Mouse (Mus musculus): ENCODE measurements at regions not wholly inside any gene's neighbourhood (a gene's known extent, or its start where the extent isn't known, plus 50 kb on each side); places are given as distances from the start of the nearest gene placed in this dataset.

- Histone ChIP-seq H3K4me1 (peaks cover 7% of the 10 kb centered on the region; the same call in 1 of the 2 replicates), H3K27me3 (no peaks in the 10 kb centered on the region), H3K4me2 (no peak overlapping the region), H3K27ac (0 out of 2 replicates have a peak overlapping the region, but pooled peaks have one; percentile 48), H3K4me3 (replicated peaks) (no peak overlapping the region), H3K9me3 (replicated peaks) (no peaks in the 10 kb centered on the region), H3K9ac (no peak overlapping the region), H3K36me3 (no peaks in the 10 kb centered on the region)
- ATAC-seq (replicated peaks; ENCODE audit: low FRiP score): no peak
- WGBS: 5% methylated on average over 1 of the region's 1 CpGs
Observed at GRCm38 (mm10) chr4:127430237-127430636, 72.3 kb upstream of the Gjb5 start.

DNA sequence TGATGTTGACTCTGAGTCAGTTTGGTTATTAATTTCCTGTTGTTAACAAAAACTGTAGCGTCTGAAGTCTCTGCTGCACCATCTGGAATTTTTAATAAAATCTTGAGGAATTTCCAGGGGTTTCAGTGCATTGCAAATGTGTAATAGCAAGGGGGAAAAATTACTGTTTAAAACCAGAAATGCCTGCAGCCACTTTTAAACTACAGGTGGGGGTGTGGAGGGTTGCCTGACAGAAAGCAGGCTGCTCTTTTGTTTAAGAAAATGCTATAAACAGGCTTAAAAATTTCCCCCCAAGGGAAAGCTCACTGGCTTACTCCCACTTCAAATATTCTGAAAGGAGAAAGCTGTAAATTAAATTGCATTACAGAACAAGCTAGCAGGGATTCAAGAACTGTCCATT lies 71.8 kb upstream of the Gjb5 start:
- H3K27ac ChIP-seq: no peak overlapping the region
- H3K9me3 ChIP-seq (replicated peaks): no peaks in the 10 kb centered on the region
- no peaks in the 10 kb centered on the region for H3K36me3 ChIP-seq
- H3K4me3 ChIP-seq (replicated peaks): no peak overlapping the region
- H3K27me3 ChIP-seq: no peaks in the 10 kb centered on the region
- no peak overlapping the region for H3K4me2 ChIP-seq
- no peak for ATAC-seq (replicated peaks; ENCODE audit: low FRiP score)
- WGBS: 59% methylated on average over 1 of the region's 1 CpGs
- no peak overlapping the region for H3K9ac ChIP-seq
- H3K4me1 ChIP-seq: peaks cover 7% of the 10 kb centered on the region; the same call in 1 of the 2 replicates

- Histone ChIP-seq H3K4me1 (peaks cover 9% of the 10 kb centered on the region), H3K27me3 (0 out of 2 replicates have a peak, but pooled peaks cover 3% of the 10 kb centered on the region), H3K9me3 (replicated peaks) (no peaks in the 10 kb centered on the region), H3K27ac (no peak overlapping the region), H3K9ac (no peak overlapping the region), H3K4me3 (replicated peaks) (no peak overlapping the region), H3K36me3 (no peaks in the 10 kb centered on the region), H3K4me2 (no peak overlapping the region)
- WGBS: 82% methylated on average over 7 of the region's 7 CpGs
- ATAC-seq (replicated peaks; ENCODE audit: low FRiP score): no peak
Observed at GRCm38 (mm10) chr4:127423855-127424254, 65.9 kb upstream of the Gjb5 start.

- H3K9ac ChIP-seq: no peak overlapping the region
- H3K9me3 ChIP-seq (replicated peaks): no peaks in the 10 kb centered on the region
- no peaks in the 10 kb centered on the region for H3K36me3 ChIP-seq
- H3K4me1 ChIP-seq: peaks cover 17% of the 10 kb centered on the region
- H3K27me3 ChIP-seq: 0 out of 2 replicates have a peak, but pooled peaks cover 3% of the 10 kb centered on the region
- no peak overlapping the region for H3K4me2 ChIP-seq
- ATAC-seq (replicated peaks; ENCODE audit: low FRiP score): no peak
- no peak overlapping the region for H3K4me3 ChIP-seq (replicated peaks)
- no peak overlapping the region for H3K27ac ChIP-seq
- 88% methylated on average over 6 of the region's 6 CpGs for WGBS
Observed at GRCm38 (mm10) chr4:127421927-127422450, 64.0 kb upstream of the Gjb5 start.

DNA sequence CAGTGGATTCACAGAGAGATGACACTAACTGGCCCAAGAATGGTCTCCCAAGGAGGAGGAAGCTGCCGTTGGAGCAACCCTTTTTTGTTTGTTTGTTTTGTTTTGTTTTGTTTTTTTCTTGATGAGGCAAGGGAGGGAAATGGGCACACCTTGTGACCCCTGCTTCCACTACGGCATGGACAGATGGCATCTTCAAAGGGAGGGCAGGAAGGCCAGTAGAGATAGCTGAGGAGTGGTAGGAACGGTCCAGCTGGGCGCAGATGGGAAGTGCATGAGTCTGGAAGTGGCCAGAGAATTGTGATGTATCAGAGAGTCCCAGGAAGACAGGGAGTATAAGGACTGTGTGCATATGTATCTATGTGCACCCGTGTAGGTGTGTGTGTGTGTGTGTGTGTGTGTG lies 63.1 kb upstream of the Gjb5 start:
- Histone ChIP-seq H3K36me3 (no peaks in the 10 kb centered on the region), H3K9me3 (replicated peaks) (no peaks in the 10 kb centered on the region), H3K4me1 (peaks cover 17% of the 10 kb centered on the region), H3K27ac (no peak overlapping the region), H3K4me2 (no peak overlapping the region), H3K4me3 (replicated peaks) (no peak overlapping the region), H3K27me3 (0 out of 2 replicates have a peak, but pooled peaks cover 3% of the 10 kb centered on the region), H3K9ac (no peak overlapping the region)
- ATAC-seq (replicated peaks; ENCODE audit: low FRiP score): no peak
- 72% methylated on average over 5 of the region's 5 CpGs for WGBS

DNA sequence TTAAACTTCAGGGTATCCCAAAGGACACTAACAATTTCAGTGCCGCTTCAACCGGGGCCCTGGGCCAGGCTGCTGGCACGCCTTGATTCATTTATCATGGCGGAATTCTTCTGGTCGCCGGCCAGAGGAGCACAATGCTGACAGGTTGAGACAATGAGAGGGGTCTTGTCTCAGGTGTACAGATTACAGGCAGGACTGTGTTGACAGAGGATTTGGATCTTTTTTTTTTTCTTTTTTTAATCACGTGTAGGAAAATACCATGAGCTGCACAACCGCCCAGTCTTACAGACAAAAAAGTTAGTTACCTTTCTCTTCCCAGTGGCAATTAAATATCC lies 61.8 kb upstream of the Gjb5 start:
- peaks cover 17% of the 10 kb centered on the region for H3K4me1 ChIP-seq
- peak overlapping the region; percentile 62; the same call in 1 of the 2 replicates for H3K27ac ChIP-seq
- no peaks in the 10 kb centered on the region for H3K36me3 ChIP-seq
- peak overlapping the region; percentile 39 for H3K4me2 ChIP-seq
- H3K27me3 ChIP-seq: 0 out of 2 replicates have a peak, but pooled peaks cover 3% of the 10 kb centered on the region
- H3K9ac ChIP-seq: no peak overlapping the region
- no peaks in the 10 kb centered on the region for H3K9me3 ChIP-seq (replicated peaks)
- WGBS: 45% methylated on average over 8 of the region's 8 CpGs
- no peak for ATAC-seq (replicated peaks; ENCODE audit: low FRiP score)
- H3K4me3 ChIP-seq (replicated peaks): no peak overlapping the region

GRCm38 (mm10) chr4:127419062-127419785 lies 61.2 kb upstream of the Gjb5 start:
- Histone ChIP-seq H3K36me3 (no peaks in the 10 kb centered on the region), H3K27me3 (0 out of 2 replicates have a peak, but pooled peaks cover 3% of the 10 kb centered on the region), H3K4me3 (replicated peaks) (no peak overlapping the region), H3K27ac (peak overlapping the region; percentile 62; the same call in 1 of the 2 replicates), H3K9me3 (replicated peaks) (no peaks in the 10 kb centered on the region), H3K4me1 (peaks cover 17% of the 10 kb centered on the region), H3K4me2 (peak overlapping the region; percentile 39), H3K9ac (no peak overlapping the region)
- ATAC-seq (replicated peaks; ENCODE audit: low FRiP score): peak; percentile 62
- WGBS: 13% methylated on average over 22 of the region's 22 CpGs

GRCm38 (mm10) chr4:127416906-127417305 lies 58.9 kb upstream of the Gjb5 start:
- no peaks in the 10 kb centered on the region for H3K36me3 ChIP-seq
- peaks cover 17% of the 10 kb centered on the region for H3K4me1 ChIP-seq
- WGBS: 44% methylated on average over 7 of the region's 7 CpGs
- H3K4me2 ChIP-seq: 0 out of 2 replicates have a peak overlapping the region, but pooled peaks have one; percentile 5
- 0 out of 2 replicates have a peak, but pooled peaks cover 3% of the 10 kb centered on the region for H3K27me3 ChIP-seq
- H3K27ac ChIP-seq: 0 out of 2 replicates have a peak overlapping the region, but pooled peaks have one; percentile 4
- H3K4me3 ChIP-seq (replicated peaks): no peak overlapping the region
- ATAC-seq (replicated peaks; ENCODE audit: low FRiP score): no peak
- no peaks in the 10 kb centered on the region for H3K9me3 ChIP-seq (replicated peaks)
- H3K9ac ChIP-seq: no peak overlapping the region

DNA sequence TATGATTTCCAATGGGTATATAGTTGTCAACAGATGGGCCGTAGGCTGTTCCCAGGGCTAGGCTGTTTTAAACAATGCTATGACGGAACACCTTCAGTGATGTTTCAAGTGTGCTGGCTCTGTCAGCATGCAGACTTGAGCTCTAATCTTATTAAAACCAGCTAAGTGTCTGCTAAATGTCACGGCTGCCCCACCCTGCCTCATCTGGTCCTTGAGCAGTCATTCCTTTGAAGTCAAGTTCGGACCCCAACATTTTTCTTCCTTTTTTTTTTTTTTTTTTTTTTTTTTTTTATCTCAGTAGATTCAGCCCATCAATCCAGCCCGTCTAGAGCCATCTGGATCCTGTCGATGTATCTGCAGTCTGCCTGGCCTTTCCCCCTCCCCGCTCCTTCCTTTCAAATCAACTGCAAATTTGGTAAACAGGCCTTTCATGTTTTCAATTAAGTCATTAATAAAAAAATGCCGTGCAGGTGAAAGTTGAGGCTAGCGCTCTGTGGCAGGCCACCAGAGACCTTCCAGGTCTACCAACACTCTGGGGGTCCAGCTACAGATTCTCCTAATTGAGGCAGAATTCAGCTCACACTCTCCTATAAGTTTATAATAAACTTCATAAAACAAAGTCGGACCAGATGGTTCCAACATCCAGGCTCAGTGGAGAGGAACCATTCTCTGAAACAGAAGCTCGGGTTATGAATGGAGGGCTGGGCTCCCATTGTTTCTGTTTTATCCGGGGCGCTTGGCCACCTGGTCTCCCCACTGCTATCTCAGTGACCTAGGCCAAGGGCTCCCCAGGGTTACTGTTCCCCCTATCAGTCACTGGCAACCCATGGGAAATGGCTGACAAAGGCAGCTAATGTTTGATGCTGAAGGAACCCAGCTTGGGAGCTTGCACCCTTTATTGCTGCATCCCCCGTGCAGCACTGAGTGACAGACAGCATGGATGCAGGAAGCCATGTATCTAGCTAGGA lies 56.3 kb upstream of the Gjb5 start:
- Histone ChIP-seq H3K9ac (no peak overlapping the region), H3K9me3 (replicated peaks) (no peaks in the 10 kb centered on the region), H3K27ac (no peak overlapping the region), H3K4me3 (replicated peaks) (no peak overlapping the region), H3K4me1 (peaks cover 15% of the 10 kb centered on the region), H3K27me3 (no peaks in the 10 kb centered on the region), H3K36me3 (no peaks in the 10 kb centered on the region), H3K4me2 (no peak overlapping the region)
- ATAC-seq (replicated peaks; ENCODE audit: low FRiP score): no peak
- WGBS: 54% methylated on average over 14 of the region's 14 CpGs
